Mouse (Mus musculus) C2C12 (cell line): ENCODE measurements around the gene Mpp6.

Experiments
- CTCF ChIP-seq: IDR thresholded peaks from one replicate; pipeline ENCODE4 v1.5.1; 2011; ENCODE audit not compliant: control insufficient read depth, insufficient read depth, insufficient read length
- USF1 ChIP-seq: IDR thresholded peaks from one replicate; pipeline ENCODE4 v1.6.1; 2011; ENCODE audit warnings: low read depth, mild to moderate bottlenecking, control low read depth, moderate library complexity

DNA sequence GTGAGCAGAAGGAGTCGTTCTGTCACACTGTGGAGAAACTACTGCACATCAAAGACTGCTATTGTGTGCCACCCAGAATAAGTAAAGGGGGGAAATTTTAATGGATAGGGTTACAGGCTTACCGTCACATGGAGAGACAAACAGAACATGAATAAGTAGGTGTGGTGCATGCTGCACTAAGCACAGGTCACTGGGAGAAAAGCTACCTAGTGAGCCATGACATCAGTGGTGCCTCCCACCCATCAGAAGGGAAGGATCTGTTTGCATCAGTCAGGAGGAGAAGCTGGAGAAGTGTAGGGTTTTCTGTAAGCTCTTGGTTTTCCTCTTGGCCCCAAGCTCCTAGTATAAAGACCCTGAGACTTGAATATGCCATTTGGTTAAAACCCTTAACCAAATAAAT lies 33.6 kb upstream of the Mpp6 start:
- TF ChIP-seq CTCF (no peak), USF1 (no peak)
